Mouse (Mus musculus) liver, adult 2 months (tissue): ENCODE results near the gene Arhgap10.

Experiments used
- CTCF ChIP-seq: fragments of 200-500 bp; IDR thresholded peaks from 2 replicates; pipeline ENCODE4 v1.5.1; 2011; ENCODE audit warnings: low read depth, low read length, control low read depth
- POLR2A ChIP-seq: fragments of 200-500 bp; IDR thresholded peaks from 2 replicates; pipeline ENCODE4 v1.6.1; 2011; ENCODE audit warnings: low read length, control low read depth; ENCODE audit not compliant: insufficient read depth; ENCODE audit errors: extremely low read depth

DNA sequence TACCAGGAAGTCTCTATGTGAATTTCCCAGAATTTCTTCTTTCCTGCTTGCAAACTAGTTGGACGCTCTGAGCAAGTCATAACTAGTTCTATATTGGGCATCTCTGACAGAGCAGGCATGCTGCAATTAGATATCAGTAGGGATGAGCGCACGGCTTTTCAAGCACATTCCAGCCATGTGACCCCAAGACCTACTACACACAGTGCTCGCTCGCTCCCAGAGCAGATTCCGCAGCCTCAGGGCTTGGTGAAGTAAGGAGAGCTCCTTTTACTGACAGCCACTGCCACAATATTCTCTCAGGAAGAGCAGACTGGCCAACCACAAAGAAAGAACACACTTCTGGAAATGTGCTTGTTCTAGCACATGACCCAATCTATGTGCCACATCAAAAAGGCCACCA is 36.0 kb downstream of the Arhgap10 start:
- TF ChIP-seq CTCF (no peak), POLR2A (no peak)
